Mouse (Mus musculus) heart, embryonic 11.5 days (tissue): ENCODE measurements around the gene Wee2. TPM values are rescaled to one million over a fixed set of nuclear protein-coding genes. Genes with fewer than 3 reads are reported as not detected.

Source experiments
- ATAC-seq: fragments of 200-750 bp; cut with Nextera tagmentation; replicated peaks from 2 replicates; pipeline ENCODE4 v1.8.0; 2017; ENCODE audit warnings: moderate library complexity; ENCODE audit not compliant: insufficient number of reproducible peaks, low FRiP score, low TSS enrichment
- H3K27ac ChIP-seq: fragments of 300-500 bp; sonication (generic); 2 replicates; pipeline ENCODE4 v1.5.1; 2014; ENCODE audit warnings: mild to moderate bottlenecking, low read depth, low read length
- H3K27me3 ChIP-seq: fragments of 300-500 bp; sonication (generic); 2 replicates; pipeline ENCODE4 v1.6.1; 2014; ENCODE audit warnings: mild to moderate bottlenecking, low read length, mixed read lengths; ENCODE audit not compliant: control insufficient read depth, insufficient read depth
- H3K36me3 ChIP-seq: fragments of 300-500 bp; sonication (generic); 2 replicates; pipeline ENCODE4 v1.6.1; 2014; ENCODE audit warnings: mild to moderate bottlenecking, low read length, moderate library complexity, mixed read lengths; ENCODE audit not compliant: control insufficient read depth, insufficient read depth
- H3K4me1 ChIP-seq: fragments of 300-500 bp; sonication (generic); 2 replicates; pipeline ENCODE4 v1.6.1; 2014; ENCODE audit warnings: low read length; ENCODE audit not compliant: control insufficient read depth, insufficient read depth
- H3K4me2 ChIP-seq: fragments of 300-500 bp; sonication (generic); 2 replicates; pipeline ENCODE4 v1.6.1; 2014; ENCODE audit warnings: mild to moderate bottlenecking, moderate library complexity
- H3K4me3 ChIP-seq: fragments of 300-500 bp; sonication (generic); 2 replicates; pipeline ENCODE4 v1.5.1; 2014; ENCODE audit warnings: low read depth, low read length
- H3K9ac ChIP-seq: fragments of 300-500 bp; sonication (generic); 2 replicates; pipeline ENCODE4 v1.6.1; 2014; ENCODE audit warnings: mild to moderate bottlenecking, low read depth, low read length, moderate library complexity
- H3K9me3 ChIP-seq: fragments of 300-500 bp; sonication (generic); replicated peaks from 2 replicates; pipeline ENCODE4 v1.6.1; 2016; ENCODE audit warnings: low read length; ENCODE audit not compliant: control insufficient read depth
- WGBS: fragments of 180-500 bp; shearing (Covaris S2); extraction: QIAGEN DNeasy Blood & Tissue Kit; methylation state at CpG from one replicate; pipeline ENCODE4 v1.1.7; 2014; ENCODE audit not compliant: insufficient replicate concordance; 5-methylcytosine and 5-hydroxymethylcytosine counted together
- polyA plus RNA-seq: library from polyadenylated mRNA; unstranded; fragments of >200 nt; fragmentation: Nextera tagmentation; extraction: Ambion mirVana; gene quantifications from 2 replicates; pipeline ENCODE4 v1.2.1, GENCODE M21; 2014

Gene Wee2
- polyA plus RNA-seq = not detected in 2 replicates

DNA sequence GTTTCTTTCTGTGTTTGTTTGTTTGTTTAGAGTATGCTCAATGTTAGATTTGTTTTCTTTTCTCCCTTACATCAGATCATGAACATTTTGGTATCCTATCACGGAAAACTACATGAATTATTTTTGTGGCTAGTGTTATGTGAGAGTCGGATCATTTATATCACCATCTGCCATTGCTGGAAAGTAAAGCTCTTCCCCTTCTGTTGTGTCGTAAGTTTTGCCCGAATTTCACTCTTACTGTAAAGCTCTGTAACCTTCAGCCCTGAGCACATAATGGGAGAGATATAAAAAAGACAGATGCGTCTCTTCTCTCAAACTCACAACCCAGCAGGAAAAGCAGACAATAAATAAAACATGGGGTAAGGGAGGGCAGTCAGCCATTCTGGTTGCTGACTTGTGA, at the start of gene Wee2:
Gene Wee2 (plus strand): TSS at position 153 of the 400 bp plus-strand sequence.
- Histone ChIP-seq H3K4me1 (no peaks in the 10 kb centered on the region), H3K4me2 (peak within 1 kb of the TSS; percentile 27; the same call in 1 of the 2 replicates), H3K27me3 (peaks cover 3% of the 10 kb centered on the region), H3K9me3 (no peaks in the 10 kb centered on the region), H3K4me3 (no peak within 1 kb of the TSS), H3K36me3 (no peaks in the 10 kb centered on the region), H3K9ac (no peak within 1 kb of the TSS), H3K27ac (no peak within 1 kb of the TSS)
- WGBS = 64% methylated on average over 5 of the region's 5 CpGs
- ATAC-seq = no peak

DNA sequence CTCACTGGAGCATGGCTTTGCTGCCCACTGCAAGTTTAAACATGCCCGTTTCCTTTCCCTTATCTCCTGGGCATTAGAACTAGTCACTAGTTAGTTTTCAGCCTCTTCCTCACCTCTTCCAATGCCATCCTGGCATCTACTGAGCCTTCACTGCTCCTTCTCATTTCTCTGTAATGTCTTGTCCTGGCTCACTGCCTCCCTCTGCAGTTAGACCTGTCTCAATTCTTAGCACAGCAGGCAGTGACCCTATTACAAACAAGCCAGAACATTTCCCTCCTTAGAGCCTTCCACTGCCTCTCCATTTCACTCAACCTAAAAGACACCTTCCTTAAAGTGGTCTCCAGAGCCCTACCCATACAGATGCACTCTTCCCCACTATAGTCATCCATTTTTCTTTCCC, 47.9 kb upstream of the Wee2 start:
- ATAC-seq = no peak
- Histone ChIP-seq H3K9ac (no peak overlapping the region), H3K9me3 (no peaks in the 10 kb centered on the region), H3K4me1 (peaks cover 5% of the 10 kb centered on the region; the same call in 1 of the 2 replicates), H3K27me3 (no peaks in the 10 kb centered on the region), H3K27ac (no peak overlapping the region), H3K4me2 (no peak overlapping the region), H3K4me3 (no peak overlapping the region), H3K36me3 (no peaks in the 10 kb centered on the region)
- 71% methylated on average over 1 of the region's 1 CpGs for WGBS

DNA sequence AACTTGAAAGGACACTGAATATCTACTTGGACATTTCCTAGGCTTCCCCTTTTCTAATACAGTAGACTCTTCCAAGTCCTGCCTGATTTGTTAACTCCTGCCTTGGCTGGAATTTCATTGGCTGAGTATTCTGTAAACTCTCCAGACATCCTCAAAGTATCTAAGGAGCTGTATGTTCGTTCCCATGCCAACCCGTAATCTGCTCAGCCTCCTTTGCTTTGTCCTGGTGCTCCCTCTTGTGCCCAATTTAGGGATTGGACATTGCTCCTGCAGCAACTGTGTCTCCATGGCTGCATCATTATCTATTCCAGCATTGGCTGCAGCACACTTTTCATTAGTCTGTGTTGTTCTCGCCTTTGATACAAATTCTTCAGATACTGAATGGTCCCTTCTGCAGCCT, 45.7 kb upstream of the Wee2 start:
- H3K4me3 ChIP-seq = no peak overlapping the region
- H3K27ac ChIP-seq = no peak overlapping the region
- WGBS = 29% methylated on average over 3 of the region's 3 CpGs
- peaks cover 4% of the 10 kb centered on the region; the same call in 1 of the 2 replicates for H3K36me3 ChIP-seq
- no peak for ATAC-seq
- H3K9me3 ChIP-seq = no peaks in the 10 kb centered on the region
- no peak overlapping the region for H3K4me2 ChIP-seq
- H3K27me3 ChIP-seq = no peaks in the 10 kb centered on the region
- H3K9ac ChIP-seq = no peak overlapping the region
- H3K4me1 ChIP-seq = peaks cover 4% of the 10 kb centered on the region; the same call in 1 of the 2 replicates

DNA sequence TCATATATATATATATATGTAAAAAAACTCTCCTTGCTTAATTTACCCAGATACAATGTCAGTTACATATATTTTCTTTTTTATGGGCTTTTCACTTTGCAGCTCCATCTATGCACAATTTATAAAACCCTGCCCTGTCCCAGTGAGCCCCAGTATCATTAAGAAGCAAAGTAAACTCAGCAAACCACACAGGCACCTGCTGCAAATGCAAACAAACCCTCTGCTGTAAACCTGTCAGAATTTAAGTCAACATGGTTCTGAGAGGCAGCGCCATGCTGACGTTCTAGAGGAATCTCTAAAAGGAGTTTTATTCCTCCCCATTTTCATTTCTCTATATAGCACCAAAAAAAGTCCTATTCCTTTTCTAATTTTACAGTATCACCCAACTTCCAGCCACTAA, 36.9 kb upstream of the Wee2 start:
- H3K4me2 ChIP-seq = no peak overlapping the region
- WGBS = 85% methylated on average over 2 of the region's 2 CpGs
- peaks cover 11% of the 10 kb centered on the region for H3K36me3 ChIP-seq
- H3K4me1 ChIP-seq = no peaks in the 10 kb centered on the region
- H3K9me3 ChIP-seq = no peaks in the 10 kb centered on the region
- no peak overlapping the region for H3K9ac ChIP-seq
- ATAC-seq = no peak
- H3K4me3 ChIP-seq = no peak overlapping the region
- no peaks in the 10 kb centered on the region for H3K27me3 ChIP-seq
- no peak overlapping the region for H3K27ac ChIP-seq

DNA sequence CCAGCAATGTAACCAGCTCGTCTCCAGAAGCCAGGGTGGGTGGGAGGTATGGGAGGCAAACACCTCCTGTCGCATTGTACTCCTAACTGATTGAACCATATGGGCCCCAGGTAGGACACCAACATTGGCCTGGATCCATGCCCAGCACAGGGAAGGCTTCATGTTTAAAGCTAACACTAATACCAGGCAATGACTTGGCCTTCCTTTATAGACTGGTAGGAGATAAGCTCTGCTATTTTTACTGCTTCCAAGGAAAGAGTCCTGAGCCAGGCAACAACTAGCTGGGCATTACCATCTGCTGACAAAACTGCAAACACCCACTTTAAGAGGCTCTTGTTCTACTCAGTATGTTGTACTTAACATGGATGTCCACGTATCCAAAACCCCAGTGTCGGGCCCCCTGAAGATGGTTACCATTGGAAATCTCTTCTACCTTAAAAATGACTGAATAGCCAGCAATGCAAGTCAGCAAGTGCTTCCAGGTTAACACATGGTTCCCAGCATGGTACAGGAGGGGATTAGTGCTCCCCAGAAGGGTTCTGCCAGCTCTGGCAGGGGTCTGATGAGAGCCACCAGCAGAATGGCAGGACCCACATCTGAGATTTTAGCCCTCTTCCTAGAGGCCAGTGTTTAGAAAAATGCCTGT, 35.1 kb upstream of the Wee2 start:
- 85% methylated on average over 4 of the region's 4 CpGs for WGBS

DNA sequence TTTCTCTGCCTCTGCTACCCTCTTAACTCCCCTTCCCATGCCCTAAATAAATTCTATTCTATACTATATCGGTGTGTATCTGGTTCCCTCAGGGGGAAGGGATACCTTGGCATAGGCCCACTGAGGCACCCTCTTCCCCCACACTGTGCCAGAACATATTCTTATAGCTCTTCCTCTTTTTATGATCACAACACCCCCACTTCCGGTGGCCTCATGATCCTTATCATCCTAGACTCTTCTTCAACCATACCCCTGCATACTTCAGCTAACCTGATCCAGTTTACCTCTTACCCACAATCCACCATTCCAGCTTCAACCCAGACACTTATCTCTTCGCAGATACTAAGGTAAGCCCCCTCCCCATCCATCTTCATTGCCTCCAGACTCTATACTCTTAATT, 27.8 kb upstream of the Wee2 start:
- 77% methylated on average over 3 of the region's 3 CpGs for WGBS
- no peak overlapping the region for H3K4me3 ChIP-seq
- no peak overlapping the region for H3K27ac ChIP-seq
- no peaks in the 10 kb centered on the region for H3K36me3 ChIP-seq
- H3K9ac ChIP-seq = no peak overlapping the region
- no peaks in the 10 kb centered on the region for H3K9me3 ChIP-seq
- no peak for ATAC-seq
- no peak overlapping the region for H3K4me2 ChIP-seq
- H3K27me3 ChIP-seq = no peaks in the 10 kb centered on the region
- H3K4me1 ChIP-seq = no peaks in the 10 kb centered on the region

More for the DNA sequence above, 35.1 kb upstream of the Wee2 start:
- Histone ChIP-seq H3K4me1 (no peaks in the 10 kb centered on the region), H3K9me3 (no peaks in the 10 kb centered on the region), H3K4me3 (no peak overlapping the region), H3K4me2 (no peak overlapping the region), H3K9ac (no peak overlapping the region), H3K27me3 (no peaks in the 10 kb centered on the region), H3K36me3 (peaks cover 7% of the 10 kb centered on the region), H3K27ac (no peak overlapping the region)
- no peak for ATAC-seq

DNA sequence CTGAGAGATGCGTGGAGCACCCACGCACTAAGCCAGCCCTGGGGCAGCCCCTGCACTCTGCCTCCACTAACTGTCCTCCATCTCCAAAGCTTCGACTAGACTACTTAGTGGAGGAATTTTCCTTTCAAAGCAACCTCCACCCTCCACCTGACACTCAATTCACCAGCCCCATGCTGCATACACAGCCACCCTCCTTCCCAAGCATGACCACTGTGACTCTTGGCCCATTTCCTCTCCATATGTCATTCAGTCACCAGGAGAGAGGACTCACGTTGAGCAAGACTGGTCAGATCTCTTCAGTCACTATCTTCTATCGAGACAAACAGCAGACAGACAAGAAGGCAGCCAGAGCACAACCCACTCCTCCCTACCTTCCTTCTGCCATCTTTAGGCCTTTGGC, 25.8 kb upstream of the Wee2 start:
- H3K4me1 ChIP-seq = no peaks in the 10 kb centered on the region
- H3K4me3 ChIP-seq = no peak overlapping the region
- no peak overlapping the region for H3K9ac ChIP-seq
- H3K4me2 ChIP-seq = no peak overlapping the region
- 73% methylated on average over 5 of the region's 5 CpGs for WGBS
- ATAC-seq = no peak
- no peaks in the 10 kb centered on the region for H3K36me3 ChIP-seq
- H3K27me3 ChIP-seq = no peaks in the 10 kb centered on the region
- no peak overlapping the region for H3K27ac ChIP-seq
- no peaks in the 10 kb centered on the region for H3K9me3 ChIP-seq

DNA sequence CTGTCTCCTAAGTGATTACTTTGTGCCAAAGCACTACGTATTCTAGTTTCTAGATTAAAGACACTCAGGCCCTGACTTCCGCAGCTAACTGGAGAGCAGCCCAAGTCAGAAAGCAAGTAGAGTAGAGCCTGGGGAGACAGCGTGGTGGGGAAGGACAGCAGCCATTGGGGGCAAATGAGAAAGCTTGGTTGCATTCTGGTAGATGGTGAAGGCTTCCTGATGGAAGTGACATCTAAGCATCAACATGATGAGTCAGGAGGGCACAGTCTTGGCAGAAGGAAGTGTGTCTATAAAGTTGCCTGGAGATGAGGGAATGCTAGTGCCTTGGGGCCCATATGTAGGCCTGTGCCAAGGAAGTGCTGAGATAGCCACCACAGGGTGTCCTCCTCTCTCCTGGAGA, 25.3 kb upstream of the Wee2 start:
- Histone ChIP-seq H3K4me2 (no peak overlapping the region), H3K27ac (no peak overlapping the region), H3K9ac (no peak overlapping the region), H3K27me3 (no peaks in the 10 kb centered on the region), H3K4me1 (no peaks in the 10 kb centered on the region), H3K36me3 (no peaks in the 10 kb centered on the region), H3K4me3 (no peak overlapping the region), H3K9me3 (no peaks in the 10 kb centered on the region)
- ATAC-seq = no peak
- 88% methylated on average over 3 of the region's 3 CpGs for WGBS

DNA sequence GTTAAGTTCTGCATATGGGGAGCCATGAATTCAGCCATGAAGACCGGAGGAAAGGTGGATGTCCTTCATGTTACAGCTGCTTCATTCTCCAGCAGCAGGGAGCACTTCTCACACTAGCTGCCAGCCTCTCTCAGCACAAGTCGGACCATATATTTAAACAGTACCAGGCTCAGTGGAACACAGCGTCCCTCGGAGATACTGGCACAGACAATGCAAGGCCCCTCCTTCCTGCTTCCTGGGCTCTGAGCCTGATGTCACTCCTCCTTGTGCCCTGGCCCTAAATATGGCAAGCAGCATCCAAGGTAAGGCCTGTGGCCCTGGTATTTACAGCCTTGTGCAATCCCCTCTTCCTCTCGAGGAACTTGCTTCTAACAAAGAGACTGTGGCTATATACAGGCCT, 23.1 kb upstream of the Wee2 start:
- no peak overlapping the region for H3K9ac ChIP-seq
- no peaks in the 10 kb centered on the region for H3K9me3 ChIP-seq
- H3K36me3 ChIP-seq = no peaks in the 10 kb centered on the region
- H3K27me3 ChIP-seq = no peaks in the 10 kb centered on the region
- no peak for ATAC-seq
- H3K27ac ChIP-seq = no peak overlapping the region
- no peaks in the 10 kb centered on the region for H3K4me1 ChIP-seq
- no peak overlapping the region for H3K4me2 ChIP-seq
- no peak overlapping the region for H3K4me3 ChIP-seq
- 77% methylated on average over 5 of the region's 5 CpGs for whole genome bisulfite sequencing
